Mouse (Mus musculus) gastrocnemius, postnatal 4 days (tissue): ENCODE results near the gene Dlx6. TPM values are rescaled to one million over a fixed set of nuclear protein-coding genes. Genes with fewer than 3 reads are reported as not detected.

Experiments
- DNase-seq, 2 experiments: peaks; one replicate each; pipeline ENCODE4 v3.0.0; 2021 to 2022; ENCODE audit warnings: low spot score in 2 of 2, mixed read lengths in 2 of 2
- total RNA-seq, 2 experiments: library from RNA; stranded (reverse); gene quantifications; 2 replicates each; pipeline ENCODE4 v1.2.3; 2021

The Dlx6 gene
- total RNA-seq, 2 experiments from 2014 or later: not detected

DNA sequence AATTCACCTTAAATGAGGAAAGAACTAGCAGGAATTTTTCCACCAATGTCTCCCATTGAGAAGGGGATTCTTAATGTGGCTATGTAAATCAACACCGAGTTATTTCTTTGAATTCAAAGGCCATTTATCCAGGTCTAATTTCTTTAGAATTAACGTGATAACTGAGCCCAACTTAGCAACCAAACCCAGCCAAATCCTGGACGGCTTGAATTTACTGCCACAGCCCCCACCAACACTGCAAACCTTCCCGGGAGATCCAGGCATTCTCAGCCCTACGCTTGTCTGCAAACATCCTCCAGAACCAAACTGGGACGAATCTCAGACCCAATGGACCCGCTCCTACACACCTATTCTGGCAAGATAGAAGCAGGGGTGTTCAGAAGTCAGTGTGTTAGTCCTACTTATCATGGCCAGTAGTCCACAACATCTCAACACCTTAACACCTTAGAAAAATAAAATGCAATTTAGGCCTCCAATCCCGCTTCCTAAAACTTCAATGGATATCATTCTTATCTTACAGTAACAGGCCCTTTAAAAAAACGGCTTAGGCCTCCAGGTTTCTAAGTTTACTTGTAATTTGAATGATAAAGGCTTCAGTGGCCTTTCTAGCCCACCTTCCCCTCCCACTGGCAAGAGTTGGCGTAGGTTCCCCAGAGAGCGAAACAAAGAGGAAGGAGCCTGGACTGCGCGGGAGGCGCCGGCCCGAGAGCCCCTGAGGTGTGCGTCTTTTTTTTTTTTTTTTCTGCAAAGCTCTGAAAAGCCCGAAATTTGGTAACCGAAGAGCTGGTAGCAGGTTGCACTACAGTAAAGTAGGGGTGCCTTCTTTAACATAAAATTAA is 3.8 kb upstream of the Dlx6 start:
- DNase-seq: no peak

DNA sequence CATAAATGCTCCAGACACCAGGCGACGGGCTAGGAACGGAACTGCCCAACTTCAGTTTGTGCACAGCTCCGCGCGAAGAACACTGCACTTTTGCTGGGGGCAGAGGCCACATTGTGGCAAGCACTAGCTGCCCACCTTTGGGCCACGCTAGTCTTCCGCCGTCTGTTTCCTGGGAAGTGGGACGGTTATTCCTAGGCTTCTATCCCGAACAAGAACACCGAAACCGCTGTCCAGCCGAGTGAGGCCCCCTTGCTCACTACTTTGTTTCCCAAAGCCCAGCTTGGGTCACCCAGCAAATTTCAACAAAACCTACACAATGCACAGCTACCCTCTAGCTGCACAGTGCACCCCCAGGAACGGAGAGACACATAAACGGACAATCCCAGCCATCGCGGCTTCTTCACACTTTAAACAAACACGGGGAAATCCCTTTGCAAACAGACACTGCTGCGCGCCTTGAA is 3.2 kb upstream of the Dlx6 start:
- DNase-seq: no peak

DNA sequence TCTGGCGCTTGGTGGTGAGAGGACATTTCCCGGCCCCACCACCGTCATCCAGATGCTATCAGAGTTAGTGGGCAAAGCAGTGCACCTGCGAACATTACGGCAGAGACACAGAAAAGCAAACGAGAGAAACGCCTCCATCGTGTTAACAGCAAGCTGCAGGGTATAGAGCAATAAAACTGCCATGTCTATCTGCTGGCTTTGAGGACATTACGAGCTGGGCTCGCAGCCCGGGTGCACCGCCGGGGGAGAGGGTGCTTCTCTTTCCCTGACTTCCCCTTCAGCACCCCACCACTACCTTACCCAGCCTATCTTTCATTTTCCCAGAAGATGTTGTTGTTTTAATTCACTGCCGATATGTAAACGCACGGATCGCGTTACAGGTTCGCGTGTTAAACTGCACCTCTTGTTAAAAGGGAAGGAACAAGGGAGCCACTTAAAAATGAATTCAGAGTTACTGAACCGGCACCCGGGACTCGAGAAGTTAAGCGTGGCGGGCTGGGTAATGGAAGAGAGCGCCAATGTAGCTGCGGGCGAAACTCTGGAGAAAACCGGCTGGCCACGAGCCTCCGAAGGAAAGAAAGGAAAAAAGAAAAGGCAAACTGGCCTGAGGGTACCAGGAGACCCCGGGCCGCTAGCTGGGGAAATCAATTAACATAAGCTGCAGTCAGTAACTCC is 2.6 kb upstream of the Dlx6 start:
- DNase-seq: no peak

DNA sequence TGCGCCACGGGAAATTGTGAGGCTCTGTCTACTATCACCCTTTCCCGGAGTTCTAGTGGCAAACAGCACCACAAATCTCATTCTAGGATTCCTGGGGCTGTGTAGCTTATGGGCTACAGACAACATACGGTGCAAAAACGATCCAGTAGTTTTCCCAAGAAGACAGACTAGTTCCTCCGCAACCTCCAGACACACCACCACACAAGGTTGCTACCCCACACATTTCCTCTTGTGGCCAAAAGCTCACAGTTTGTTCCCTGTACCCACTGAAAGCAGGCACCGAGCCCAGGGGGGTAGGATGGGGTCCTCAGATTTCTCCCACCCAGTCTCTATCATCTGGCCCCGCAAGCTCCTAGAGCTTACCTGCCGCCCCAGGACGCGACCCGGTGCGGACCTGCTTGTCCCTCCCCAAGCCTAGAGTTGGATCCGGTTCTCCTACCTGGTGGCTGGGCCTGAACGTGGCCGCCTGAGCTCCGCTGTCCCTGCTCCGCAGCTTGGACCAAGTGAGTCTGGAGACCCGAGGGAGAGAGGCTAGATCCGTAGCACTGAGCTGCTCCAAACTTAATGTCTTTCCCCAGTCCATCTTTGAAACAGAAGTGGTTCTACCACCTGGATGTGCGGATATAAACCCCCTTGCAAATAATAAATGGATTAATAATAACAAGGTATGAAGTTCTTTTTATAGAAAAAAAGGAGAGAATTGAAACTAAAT is 1.9 kb upstream of the Dlx6 start:
- no peak for DNase-seq

DNA sequence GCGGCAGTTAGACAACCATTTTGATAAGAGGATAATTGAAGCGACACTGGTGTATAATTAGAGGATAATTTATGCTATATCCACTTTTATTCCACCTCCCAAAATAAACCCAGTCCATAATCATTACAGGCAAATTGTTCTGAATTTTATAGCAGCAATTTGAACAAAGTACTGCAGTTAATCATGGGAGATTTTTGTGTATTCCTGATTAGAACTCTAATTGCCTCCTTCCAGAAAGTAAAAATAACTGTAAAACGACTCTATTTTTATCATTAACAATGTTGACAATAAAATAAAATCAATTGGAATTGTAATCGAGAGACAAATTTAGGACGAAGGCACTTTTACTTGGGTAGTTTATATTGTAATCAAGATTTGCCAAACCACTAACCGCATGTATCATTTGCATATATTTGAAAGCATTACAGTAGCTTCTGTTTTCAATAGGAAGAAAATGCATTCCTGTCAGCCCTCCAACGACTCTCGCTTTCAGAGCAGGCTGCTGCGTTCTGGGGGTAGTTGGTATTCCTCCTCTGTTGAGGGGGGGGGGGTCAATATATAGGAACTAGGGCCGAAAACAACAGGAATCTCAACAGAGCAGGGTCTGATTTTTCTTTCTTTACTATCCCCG is 1.2 kb upstream of the Dlx6 start:
- DNase-seq: no peak

DNA sequence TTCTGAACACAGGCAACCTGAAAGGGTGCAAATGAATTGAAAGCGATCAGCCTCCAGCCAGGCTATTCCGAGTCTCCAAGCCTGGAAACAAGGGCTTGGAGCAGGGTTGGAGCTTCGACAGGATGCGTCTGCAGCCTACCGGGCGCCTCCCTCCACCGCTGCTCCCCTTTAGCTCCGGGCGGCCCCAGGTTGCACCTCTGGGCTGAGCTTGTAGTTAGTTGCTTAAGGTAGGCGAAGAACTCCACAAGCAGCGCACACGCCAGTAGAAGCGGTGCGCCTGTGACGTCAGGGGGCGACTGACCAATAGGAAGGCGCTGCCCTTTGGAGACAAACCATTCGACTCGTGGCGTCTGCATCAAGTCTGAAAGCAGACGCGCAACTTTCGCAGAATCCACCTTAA is 523 bp upstream of the Dlx6 start:
- DNase-seq: no peak

DNA sequence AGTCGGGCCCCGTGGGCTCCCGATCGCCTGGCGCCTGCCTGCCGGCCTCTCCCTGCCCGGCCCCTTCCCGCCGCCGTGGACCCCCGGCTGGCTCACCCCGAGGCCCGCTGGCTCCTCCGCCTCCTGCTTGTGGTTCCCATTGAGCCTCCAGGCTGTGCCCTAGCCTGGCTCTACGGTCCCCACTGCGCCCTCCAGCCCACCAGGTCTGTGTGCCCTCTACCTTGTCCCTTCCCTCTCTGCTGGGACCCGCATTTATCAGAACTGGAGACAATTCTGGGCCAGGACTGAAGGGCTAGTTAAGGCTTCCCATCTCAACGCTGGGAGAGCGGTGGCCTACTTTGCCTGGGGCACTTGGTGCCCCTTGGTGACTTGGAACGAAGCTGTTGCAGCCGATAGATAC is 821 bp downstream of the Dlx6 start:
- no peak for DNase-seq

DNA sequence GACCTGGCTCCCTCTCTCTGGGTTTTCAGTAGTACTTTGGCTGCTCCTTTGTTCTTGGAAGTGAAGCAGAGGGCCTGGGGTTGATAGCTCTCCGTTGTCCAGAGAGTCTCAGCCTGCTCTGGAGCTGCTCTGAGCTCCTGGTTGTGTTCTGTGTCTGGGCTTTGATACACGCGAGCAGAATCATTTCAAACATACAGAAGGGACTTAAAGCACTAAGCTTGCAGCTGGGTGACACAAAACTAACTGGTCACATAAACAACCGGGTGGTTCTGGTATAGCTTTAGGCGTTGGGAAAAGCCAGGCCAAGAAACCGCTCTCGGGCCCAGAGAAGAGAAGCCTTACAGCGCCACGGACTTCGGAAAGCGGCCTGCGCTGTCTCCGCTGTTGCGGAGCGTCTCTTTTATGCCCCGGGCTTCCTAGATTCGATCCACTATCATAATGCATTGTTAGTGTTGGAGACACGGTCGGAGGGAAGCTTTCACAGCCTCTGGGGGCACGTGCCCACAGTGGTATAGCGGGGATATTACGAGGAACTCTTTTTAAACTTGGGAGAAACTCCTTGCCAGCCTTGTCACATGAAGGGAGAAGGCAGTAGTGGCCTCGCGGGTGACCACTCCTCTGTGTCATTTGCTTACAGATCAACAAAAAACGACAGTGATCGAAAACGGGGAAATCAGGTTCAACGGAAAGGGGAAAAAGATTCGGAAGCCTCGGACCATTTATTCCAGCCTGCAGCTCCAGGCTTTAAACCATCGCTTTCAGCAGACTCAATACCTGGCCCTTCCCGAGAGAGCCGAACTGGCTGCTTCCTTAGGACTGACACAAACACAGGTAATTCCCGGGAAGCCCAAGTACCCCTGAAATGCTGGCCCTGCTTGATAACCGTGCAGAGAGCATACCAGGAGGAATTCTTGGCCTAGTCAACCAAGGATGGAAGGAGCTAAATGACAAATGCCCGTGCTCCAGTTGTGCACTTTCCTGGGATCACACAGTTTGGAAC is 1.6 kb downstream of the Dlx6 start:
- DNase-seq: no peak

DNA sequence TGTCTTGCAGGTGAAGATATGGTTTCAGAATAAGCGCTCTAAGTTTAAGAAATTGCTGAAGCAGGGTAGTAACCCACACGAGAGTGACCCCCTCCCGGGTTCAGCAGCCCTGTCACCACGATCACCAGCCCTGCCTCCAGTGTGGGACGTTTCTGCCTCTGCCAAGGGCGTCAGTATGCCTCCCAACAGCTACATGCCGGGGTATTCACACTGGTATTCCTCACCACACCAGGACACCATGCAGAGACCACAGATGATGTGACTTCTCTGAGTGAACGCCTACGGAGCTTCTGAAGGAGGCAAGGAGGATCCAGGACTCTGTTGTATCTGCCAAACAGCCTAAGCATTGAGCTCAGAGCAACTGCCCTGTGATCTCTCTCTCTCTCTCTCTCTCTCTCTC is 3.9 kb downstream of the Dlx6 start:
- DNase-seq: no peak

DNA sequence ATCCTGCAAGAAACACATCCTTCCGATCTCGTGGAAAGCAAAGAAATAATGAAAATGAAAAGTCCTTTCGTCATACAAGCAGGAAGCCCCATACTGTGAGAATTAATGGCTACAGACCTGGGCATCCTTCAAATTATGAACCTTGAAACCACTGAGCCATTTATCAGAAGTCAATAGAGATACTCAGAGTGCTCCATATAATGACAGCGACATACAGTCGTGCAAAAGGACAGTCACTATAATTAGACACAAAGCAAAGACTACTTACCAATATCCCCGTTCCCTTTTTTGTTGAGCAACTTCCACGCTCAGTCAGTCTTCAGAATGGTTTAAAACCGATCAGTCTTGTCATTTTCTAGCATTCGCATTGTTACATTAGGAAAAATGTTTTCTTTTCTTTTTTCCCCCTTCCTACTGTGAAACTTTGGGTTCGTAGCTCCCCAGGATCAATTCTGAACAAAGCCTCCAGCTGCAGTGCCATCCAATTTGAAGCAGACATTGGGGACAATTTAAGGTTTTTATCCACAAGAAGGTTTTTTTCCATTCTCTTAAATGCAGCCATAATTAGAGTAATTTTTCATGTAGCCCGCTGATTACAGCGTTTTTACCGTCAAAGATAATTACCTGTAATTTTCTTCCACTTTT is 6.0 kb downstream of the Dlx6 start:
- no peak for DNase-seq

DNA sequence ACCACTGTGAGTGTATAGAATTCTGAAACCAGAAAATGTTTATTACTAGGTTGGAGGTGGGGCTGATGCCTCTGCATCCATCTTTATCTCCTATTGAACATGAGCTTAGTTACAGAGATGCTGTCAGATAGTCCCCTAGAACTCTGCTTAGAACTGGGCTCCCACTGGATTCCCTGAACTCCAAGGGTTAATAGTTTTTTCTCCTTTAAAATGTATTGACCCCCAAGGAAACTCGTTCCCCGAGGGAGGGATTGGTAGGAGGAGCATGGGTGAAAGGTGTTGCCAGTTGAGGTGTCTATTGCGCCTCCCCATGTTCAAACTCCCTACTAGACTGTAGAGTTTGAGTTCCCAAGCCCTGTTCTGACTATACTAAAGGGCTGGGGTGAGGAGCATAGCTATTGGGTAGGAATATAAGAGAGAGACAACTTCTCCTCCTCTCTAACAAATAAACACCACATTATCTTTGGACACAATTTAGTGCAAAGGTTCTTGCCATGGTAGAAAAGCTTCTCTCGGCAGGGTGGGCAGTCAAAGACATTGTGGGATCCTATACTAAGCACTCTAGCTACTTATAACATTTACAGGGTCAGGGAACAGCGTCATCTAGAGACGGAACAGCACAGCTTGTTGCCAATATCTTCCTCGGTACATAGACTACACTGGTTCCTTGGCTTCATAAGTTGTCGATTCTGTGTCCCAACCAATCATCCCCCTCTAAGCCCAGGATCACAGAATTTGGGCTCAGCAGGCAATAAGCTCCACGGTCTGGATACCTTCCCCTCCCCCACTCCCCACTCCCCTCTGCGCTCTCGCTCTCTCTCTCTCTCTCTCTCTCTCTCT is 7.0 kb downstream of the Dlx6 start:
- no peak for DNase-seq

DNA sequence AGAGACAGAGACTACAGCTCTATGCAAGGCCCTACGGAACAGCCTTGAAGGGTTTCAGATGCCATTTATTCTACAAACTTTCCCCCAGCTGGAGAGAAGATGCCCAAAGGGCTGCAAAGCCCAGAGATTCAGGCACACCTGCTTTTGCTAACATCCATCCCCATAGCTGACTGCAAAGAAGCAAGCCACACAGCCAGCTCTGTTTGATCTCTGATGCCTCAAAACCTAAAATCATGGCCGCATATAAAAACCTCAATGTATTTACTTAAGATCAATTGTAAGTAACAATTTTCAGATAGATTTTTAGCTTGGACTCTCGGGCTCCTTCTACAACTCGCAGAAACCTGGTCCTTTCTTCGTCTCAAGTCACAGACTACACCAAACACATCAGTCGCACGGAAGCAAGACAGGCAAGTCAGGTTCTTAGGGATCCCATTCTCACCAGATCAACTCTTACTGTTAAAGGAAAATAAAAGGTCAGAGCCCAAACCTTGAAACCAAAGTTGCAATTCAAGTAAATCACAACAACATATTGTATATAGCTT is 7.8 kb downstream of the Dlx6 start:
- DNase-seq: no peak

DNA sequence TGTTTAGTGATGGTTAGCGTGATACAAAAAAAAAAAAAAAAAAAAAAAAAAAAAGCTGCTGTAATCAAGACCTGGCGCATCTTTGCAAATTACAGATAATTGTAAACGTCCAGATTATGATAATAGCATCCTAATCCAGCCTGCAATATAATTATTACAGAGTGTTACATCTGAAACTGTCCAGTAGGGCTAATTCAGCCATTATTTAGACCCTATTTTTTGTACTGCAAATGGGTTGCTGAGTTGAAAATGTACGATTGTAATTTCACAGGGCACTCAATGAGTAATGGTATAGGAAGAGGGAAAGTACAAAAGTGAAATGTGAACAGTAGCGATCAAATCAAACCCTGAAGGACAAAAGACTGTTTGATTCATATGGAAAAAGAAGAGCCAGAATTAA is 8.6 kb downstream of the Dlx6 start:
- DNase-seq: no peak

DNA sequence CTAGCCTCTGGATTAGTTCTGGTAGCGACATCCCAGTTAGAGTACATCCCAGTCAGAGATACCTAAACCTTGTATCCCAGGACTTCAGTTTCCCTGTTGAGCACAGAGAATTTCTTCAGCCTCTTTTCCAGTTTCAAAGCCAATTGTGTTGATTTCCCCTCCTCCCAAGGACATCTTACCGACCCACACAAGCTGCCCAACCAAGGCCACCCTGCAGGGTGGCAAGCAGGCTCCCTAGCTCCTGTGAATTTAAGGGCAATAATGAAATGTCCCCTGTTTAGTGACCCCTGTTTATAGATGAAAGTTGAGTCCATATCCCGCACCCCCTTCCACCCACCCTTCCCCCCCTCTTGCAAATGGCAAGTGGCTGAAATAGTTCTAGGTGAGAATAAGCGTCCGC is 9.7 kb downstream of the Dlx6 start:
- DNase-seq: no peak

DNA sequence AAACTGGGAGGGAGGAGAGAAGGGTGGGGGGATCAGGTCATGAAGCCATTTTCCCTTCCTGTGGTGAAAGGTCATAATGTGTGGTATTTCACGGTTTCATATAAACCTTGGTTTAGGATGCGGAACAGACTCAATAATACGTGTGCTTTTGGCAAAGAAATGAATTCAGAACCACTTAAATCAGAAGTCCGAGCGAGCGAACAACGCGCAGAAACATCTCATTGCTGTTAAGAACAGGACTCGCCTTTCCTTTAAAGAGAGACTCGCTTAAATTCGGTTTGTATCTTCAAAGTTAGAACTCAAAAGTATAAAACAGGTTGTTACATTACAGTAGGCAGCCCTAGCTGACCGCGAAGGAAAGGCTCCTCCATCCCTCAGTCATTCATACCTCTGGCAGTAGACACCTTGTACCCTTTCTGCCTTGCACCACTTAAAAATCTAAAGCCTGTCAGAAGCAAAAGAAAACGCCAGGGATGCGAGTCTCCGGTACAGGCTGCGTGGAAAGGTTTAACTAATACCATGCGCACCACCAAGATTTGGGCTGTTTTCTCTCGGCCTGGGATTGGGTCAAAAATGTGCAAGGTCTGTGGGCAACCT is 10.4 kb downstream of the Dlx6 start:
- DNase-seq: no peak

DNA sequence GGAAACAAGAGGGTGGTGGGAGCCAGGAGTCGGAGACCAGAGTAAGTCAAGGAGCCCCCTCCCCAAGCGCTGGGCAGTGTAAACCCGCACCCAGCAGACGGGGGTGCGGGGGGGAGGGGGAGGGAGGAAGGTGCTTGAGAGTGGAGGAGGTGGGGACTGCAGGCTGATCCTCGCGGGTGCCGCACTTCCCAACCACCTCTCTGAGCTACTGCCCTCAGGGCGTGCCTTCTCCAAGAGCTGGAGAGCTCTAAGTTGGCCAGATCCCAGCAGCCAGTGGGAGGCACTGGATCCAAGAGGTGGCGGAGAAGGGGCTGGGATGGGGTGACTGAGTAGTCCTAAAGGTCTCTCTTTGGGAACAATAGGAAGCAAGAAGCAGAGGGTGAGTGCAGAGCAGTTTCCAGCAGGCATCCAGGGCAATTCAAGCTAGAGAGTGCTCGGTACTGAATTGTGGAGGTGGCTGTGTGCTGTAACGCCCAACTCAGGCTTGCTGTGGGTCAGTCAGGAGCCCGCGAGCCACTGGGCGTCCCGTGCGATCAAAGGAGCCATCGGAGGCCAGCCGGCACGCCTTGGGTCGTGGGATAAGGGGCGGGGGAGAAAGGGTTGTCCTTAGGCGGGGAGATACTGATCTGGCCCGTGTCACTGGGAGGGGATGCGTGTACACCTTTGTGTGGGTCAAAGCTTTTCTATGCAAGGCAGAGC is 11.1 kb downstream of the Dlx6 start:
- no peak for DNase-seq

DNA sequence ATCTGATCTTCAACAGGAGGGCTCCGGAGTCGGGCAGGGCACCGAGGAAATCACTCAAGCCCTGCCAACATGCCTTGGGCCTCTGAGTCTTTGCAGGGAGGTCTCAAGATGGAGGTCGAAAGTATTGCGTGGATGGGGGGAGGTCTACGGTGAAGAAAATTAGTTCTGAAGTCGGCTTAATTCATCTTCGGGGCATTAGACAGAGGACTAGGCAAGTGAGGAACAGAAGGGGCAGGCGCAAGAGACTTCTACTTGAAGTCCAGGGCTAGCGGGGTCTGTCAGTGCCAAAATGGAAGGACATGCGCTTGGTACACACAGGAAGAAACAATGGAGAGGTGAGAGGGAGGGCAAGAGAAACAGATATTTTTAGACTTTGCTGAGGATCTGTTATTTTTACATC is 12.0 kb downstream of the Dlx6 start:
- DNase-seq: no peak

DNA sequence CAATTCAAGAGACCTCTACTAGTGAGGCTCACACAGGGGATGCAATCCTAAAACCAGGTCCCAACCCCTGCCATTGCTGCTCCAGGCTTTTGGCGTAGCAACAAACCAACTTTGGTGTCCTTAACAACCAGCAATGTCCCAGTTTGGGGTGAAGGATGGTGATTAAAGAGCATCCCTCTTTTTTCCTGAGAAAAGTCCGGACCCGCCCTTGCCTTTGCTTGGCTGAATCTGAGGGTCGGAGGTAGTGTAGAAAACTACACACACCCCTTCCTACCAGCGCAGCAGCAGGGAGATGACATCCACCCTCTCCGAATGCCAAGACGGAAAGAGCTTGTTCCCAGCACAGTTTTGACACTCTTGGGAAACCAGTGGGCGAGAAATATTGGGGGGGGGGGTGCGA is 12.5 kb downstream of the Dlx6 start:
- no peak for DNase-seq
